Mouse (Mus musculus): ENCODE data around the gene Traf3ip2.

Gene Traf3ip2

GRCm38 (mm10) chr10:39634423-39635101 lies 21.8 kb downstream of the Traf3ip2 start:
- DNase-seq, result no peak

GRCm38 (mm10) chr10:39638862-39639261 lies 26.1 kb downstream of the Traf3ip2 start:
- no peak for DNase-seq

DNA sequence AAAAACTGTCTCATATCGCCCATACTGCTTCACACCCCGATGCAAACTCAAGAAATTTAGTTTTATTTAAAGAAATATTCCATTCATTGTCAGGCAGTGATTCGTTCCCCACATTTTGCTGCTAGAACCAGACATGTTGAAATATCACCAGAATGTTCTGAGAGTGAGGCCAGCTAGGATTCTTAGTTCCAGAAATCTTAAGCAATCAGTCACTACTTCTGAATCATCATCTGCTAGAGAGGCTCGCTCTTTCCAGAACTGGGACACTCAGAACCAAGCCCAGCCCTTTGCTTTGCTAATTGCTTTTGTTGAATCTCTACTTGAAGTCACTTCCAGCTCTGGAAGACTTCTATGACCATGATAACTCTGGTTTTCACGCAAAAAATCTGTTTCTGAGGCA lies 27.0 kb downstream of the Traf3ip2 start:
- no peak for DNase-seq

DNA sequence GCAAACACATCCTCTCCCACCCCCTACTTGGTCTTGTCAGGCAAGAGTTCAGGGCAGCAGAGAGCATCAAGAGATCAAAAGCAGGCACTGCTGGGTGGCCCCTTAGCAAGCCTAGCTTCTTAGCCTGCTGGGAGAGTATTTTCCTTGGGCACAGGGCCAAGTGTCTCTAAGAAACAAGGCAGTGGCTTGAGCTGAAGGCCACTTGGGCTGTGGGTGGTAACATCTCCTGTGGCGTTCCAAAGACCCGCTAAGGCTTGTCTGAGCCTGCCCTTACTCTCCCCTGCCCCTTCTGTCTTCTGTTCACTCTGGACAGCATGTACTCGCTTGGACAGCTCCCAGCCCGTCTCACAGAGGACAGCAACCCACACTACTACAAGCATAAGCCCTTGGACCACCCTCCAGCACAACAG lies 28.1 kb downstream of the Traf3ip2 start:
- DNase-seq, result no peak

DNA sequence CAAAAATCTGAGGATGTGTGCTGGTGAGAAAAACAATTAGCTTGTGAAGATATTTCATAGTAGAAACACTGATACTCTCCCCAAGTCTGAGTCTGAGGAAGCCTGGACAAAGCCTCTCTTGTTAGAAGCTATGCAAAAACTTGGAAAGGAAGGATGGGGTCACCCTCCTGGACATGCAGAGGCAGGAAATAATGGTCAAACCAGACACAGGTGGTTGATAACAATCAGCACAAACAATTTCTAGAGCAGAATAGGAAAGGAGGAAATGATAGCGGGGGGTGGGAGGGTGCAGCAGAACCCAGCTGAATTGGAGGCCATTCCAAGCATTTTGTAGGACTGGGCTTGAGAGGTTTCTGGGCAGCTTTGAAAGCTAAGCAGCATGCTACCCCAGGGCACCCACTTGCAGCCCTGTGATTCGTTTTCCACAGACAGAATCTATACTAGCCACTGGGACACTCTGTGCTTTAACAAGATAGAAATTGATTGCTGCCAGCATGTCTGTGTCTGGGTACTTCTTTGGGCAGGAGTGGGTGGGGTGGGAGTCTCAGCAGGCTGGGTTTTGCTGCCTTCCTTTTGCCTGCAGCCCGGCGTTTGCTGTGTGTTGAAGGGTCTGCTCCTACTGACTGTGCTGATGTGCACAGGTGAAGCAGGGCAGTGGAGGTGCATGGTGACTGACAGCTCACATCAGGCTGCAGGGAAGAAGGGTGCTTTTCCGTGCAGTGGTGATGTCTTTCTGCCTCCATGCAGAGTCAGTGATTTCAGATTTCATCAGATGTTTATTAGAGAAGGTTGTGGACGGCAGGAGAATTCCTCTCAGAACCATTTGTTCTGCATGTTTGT lies 33.3 kb downstream of the Traf3ip2 start:
- DNase-seq, result no peak

DNA sequence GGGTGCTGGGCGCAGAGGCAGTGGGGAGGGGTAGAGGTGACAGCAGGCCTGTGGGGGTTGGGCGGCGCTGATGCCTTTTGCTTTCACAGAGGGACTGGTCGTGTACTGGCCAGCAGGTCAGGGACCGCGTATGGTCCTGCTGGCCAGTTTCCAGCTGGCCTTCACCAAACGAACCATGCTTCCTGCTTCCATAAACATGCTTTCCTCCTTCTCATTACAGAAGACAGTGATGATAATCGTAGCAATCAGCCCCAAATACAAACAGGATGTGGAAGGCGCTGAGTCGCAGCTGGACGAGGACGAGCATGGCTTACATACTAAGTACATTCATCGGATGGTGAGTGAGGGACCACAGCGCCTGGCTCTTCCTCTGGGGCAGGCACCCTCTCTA lies 33.9 kb downstream of the Traf3ip2 start:
- DNase-seq, result no peak

DNA sequence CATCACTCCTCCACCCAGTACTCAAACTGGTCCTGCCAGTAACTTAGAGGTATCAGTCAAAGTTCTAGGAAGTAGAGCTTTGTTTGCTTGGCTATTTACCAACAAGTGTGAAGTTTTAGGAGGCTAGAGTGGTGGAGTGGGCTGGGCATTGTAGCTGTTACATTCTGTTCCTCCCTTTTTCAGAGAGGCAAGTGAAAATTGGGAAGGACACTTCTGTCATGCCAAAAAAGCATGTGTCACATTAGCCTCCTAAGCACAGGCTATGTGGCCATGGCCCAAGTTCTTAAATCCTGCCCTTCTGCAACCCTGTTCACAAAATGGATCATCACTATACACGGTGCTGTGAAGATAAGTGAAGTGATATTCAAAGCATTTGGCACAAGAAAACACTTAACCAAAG lies 34.4 kb downstream of the Traf3ip2 start:
- DNase-seq, result no peak

GRCm38 (mm10) chr10:39648278-39648677 lies 35.5 kb downstream of the Traf3ip2 start:
- no peak for DNase-seq

- no peak for DNase-seq
Measured at GRCm38 (mm10) chr10:39649550-39649949, 36.8 kb downstream of the Traf3ip2 start.

- DNase-seq, result no peak
Measured at GRCm38 (mm10) chr10:39650316-39650715, 37.6 kb downstream of the Traf3ip2 start.

- DNase-seq, result no peak
Measured at GRCm38 (mm10) chr10:39654001-39654416, 41.3 kb downstream of the Traf3ip2 start.

DNA sequence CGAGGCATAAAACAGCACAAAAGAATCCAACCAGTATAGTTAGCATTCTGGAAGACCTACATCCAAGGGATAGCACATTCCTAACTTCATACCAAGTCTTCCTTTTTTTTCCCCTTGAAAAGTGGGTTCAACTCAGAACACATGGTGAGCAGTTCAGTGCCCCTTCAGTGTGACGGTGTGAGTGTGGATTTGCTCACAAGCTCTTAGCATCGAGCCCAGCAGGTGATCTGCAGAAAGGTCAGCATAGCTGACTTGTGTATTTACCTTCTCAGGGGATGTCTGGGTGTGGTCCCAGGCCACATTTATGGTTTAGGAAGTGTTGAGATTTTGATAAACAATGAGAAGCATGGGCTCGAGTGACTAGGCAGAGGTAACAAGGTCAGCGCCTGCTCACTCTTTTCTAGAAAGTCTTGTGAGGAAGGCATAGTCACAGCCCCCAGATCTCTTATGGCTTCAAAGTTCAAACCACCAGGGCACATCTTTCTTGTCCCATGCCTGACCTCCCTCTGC lies 46.2 kb downstream of the Traf3ip2 start:
- DNase-seq, result no peak

- peak; percentile 20 for DNase-seq
Measured at GRCm38 (mm10) chr10:39659411-39660268, 46.9 kb downstream of the Traf3ip2 start.

DNA sequence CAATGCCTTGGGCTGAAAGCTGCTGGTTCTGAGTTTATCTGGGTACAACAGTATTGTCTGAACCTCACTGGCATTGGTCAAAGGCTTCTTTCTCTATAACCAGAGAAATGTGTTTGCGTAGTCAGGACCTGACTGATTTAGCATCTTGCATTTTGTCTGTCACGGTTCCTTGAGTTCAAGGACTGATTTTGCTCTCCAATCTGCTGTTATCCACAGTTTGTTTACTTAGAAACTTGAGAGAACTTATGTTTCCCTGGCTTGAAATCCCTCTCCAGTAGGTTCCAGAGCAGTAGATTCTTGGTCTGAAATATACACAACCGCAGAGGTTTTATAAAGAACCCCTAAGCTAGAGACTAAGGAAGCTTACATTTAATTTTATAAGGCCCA lies 47.5 kb downstream of the Traf3ip2 start:
- no peak for DNase-seq

- DNase-seq, result no peak
Measured at GRCm38 (mm10) chr10:39660698-39661097, 48.0 kb downstream of the Traf3ip2 start.

DNA sequence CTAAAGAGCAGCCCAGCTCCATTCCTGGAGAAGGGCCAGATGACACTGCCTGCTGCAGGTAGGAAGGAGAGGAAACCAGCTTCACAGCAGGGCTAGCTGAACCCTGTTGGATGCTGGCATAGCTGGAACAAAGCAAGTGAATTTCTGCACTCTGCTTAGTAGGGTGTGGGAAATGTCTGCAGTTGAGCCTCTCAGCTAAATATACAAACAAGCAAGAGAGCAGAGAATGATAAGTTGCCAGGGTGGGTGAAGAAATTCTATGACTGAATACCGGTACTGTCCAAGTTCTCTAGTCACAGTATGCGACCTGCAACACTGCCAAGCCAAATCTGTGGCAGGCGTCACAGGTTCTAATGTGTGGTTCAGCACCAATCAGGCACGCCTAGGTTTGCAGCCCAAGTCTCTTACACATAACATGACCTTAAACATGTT lies 52.4 kb downstream of the Traf3ip2 start:
- DNase-seq, result no peak

DNA sequence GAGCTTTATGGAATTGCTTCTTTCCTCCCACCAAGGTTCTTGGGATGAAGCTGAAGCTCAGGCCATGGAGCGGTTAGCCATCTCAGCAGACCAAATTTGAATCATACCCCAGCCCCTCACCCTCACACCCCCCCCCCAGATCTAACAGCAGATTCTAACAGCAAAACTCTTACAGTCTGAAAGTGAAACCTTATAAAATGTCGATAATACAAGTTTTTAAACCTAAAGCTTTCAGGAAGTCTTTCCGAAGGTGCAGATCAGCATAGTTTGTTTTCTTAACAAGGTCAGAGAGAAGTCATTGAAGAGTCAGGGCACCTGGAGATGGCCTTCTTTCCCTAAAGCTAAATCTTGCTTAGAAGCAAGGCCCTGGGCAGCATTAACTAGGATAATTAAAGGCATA lies 53.3 kb downstream of the Traf3ip2 start:
- DNase-seq, result no peak

DNA sequence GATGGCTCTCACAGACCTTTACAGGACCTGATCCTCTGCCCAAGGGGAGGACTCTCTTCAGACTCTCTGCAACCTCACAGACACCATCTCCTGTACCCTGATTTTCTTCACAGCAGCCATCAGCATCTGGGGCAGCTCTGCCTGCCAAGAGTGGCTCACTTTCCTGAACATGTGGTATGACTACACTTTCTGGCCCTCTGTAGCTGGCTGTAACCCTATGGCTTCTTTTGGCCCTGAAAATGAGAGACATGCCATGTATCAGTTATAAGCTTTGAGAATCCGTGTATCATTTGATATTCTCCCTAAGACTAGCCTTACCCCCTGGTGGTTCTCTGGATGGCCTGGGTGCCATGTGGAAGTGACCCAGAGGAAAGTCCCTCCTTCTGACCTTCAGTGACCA lies 58.7 kb downstream of the Traf3ip2 start:
- DNase-seq, result no peak

- peak; percentile 8 for DNase-seq
Measured at GRCm38 (mm10) chr10:39672547-39673051, 59.9 kb downstream of the Traf3ip2 start.

DNA sequence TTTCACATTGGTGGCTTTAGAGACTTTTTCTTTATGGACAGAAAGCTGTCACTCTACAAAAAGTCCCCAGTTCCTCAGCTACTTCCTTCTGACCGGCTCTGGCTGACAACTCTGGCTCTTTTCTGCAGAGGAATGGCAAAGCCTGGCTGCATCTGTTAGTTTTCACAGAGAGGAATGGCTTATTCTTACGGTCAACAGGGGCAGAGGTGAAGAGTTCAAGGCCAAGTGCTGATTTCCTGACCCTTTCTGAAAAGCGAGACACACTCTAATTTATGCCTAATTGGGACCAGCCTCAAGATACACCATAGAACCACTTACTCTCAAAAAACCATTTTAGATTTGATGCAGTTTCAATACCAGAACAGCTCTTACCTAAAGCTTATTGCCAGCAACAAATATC lies 61.4 kb downstream of the Traf3ip2 start:
- no peak for DNase-seq

DNA sequence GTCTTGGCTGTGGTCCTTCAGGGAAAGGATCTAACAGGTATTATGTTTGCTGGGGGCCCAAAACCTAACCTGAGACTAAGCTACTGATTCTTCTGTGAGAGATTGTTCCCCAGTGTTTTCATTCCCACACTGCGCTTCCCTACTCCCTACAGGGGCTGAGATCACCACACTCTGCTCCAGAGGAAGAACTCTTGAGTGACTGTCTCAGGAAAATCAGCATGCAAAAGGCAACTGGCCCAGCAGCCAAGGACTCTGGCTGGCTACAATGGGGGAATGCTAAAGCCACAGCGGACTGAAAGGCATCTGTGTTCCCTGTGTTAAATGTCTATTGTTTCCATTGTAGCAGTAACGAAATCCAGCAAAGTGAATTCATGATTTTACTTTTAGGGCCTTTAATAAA lies 62.0 kb downstream of the Traf3ip2 start:
- peak; percentile 14 for DNase-seq

- no peak for DNase-seq
Measured at GRCm38 (mm10) chr10:39678199-39678791, 65.6 kb downstream of the Traf3ip2 start.

All from right cerebral cortex, adult 18-20 months (tissue).